ENCODE assay signal across 30 mouse cellular contexts in genomic region chr16:95837723-95838477, GRCm38 (mm10).
DNase-seq lines count a peak whose midpoint lies in the region; ATAC-seq and TF ChIP-seq lines count a peak whose summit lies in the region.
"Had no signal": no experiment of that assay in that cellular context is flagged by ENCODE, and none has a peak within 500 bp of the region (broad histone marks: within the 10 kb centered on the region; RNA-seq: fewer than 3 reads in every experiment).

No protein-coding gene starts in this region.

- peaks cover 92% of the 10 kb centered on the region for H3K27me3 ChIP-seq in megakaryocyte, embryonic 14.5 days (replicated peaks)
- H3K27me3 ChIP-seq in liver, embryonic 13.5 days, result no peaks in the 10 kb centered on the region
- H3K27me3 ChIP-seq in myocyte (ENCODE audit: control insufficient read depth, insufficient read depth, insufficient read length), result no peaks in the 10 kb centered on the region
- H3K27me3 ChIP-seq: embryonic facial prominence, embryonic 13.5 days; forebrain, embryonic 12.5 days; heart, embryonic 13.5 days; hindbrain, embryonic 12.5 days; intestine, embryonic 15.5 days; lung, embryonic 15.5 days; midbrain, embryonic 13.5 days had no signal

- no peak overlapping the region for H3K4me2 ChIP-seq in liver, embryonic 13.5 days
- H3K4me2 ChIP-seq in myocyte (ENCODE audit: low read depth), result peak overlapping the region; percentile 31
- H3K4me2 ChIP-seq: embryonic facial prominence, embryonic 13.5 days; forebrain, embryonic 12.5 days; heart, embryonic 13.5 days; hindbrain, embryonic 12.5 days; intestine, embryonic 15.5 days; lung, embryonic 15.5 days; midbrain, embryonic 13.5 days had no signal

- TF ChIP-seq POLR2A in myocyte (IDR thresholded peaks at IDR 0.05; ENCODE audit: insufficient read length, low read depth), result no peak

- no peak overlapping the region for H3K9ac ChIP-seq in liver, embryonic 13.5 days
- H3K9ac ChIP-seq: embryonic facial prominence, embryonic 13.5 days; forebrain, embryonic 12.5 days; forebrain, postnatal 0 days; heart, embryonic 13.5 days; hindbrain, embryonic 12.5 days; intestine, embryonic 15.5 days; lung, embryonic 15.5 days; midbrain, embryonic 13.5 days had no signal

- no peaks in the 10 kb centered on the region for H3K79me2 ChIP-seq in myocyte (ENCODE audit: control insufficient read depth, insufficient read depth)

- 31% methylated on average over 5 of the region's 5 CpGs for WGBS in liver, embryonic 13.5 days (ENCODE audit: insufficient replicate concordance)

- peaks cover 35% of the 10 kb centered on the region for H3K9me3 ChIP-seq in megakaryocyte, embryonic 14.5 days
- no peaks in the 10 kb centered on the region for H3K9me3 ChIP-seq in liver, embryonic 13.5 days (replicated peaks)
- H3K9me3 ChIP-seq: embryonic facial prominence, embryonic 13.5 days; forebrain, embryonic 12.5 days; G1E; heart, embryonic 13.5 days; hindbrain, embryonic 12.5 days; intestine, embryonic 15.5 days; lung, embryonic 15.5 days; midbrain, embryonic 13.5 days had no signal

- intact Hi-C loops in left cerebral cortex, postnatal 4 days (cut with DNase I), result no loop called here

- H3K36me3 ChIP-seq in megakaryocyte, embryonic 14.5 days (replicated peaks; ENCODE audit: low read length), result no peaks in the 10 kb centered on the region
- no peaks in the 10 kb centered on the region for H3K36me3 ChIP-seq in liver, embryonic 13.5 days
- no peaks in the 10 kb centered on the region for H3K36me3 ChIP-seq in myocyte (ENCODE audit: control insufficient read depth, insufficient read depth)
- H3K36me3 ChIP-seq: embryonic facial prominence, embryonic 13.5 days; forebrain, embryonic 12.5 days; G1E; heart, embryonic 13.5 days; hindbrain, embryonic 12.5 days; intestine, embryonic 15.5 days; lung, embryonic 15.5 days; midbrain, embryonic 13.5 days had no signal

- H3K4me3 ChIP-seq in megakaryocyte, embryonic 14.5 days (replicated peaks), result peak overlapping the region; percentile 48
- H3K4me3 ChIP-seq in liver, embryonic 13.5 days (replicated peaks), result no peak overlapping the region
- no peak overlapping the region for H3K4me3 ChIP-seq in myocyte
- H3K4me3 ChIP-seq: embryonic facial prominence, embryonic 13.5 days; erythroblast, embryonic 14.5 days; forebrain, embryonic 12.5 days; heart, embryonic 13.5 days; hindbrain, embryonic 12.5 days; intestine, embryonic 15.5 days; layer of hippocampus, adult 2 months; left cerebral cortex, adult 2 months; lung, embryonic 15.5 days; midbrain, embryonic 13.5 days had no signal

- H3K27ac ChIP-seq in liver, embryonic 13.5 days, result no peak overlapping the region
- H3K27ac ChIP-seq: embryonic facial prominence, embryonic 13.5 days; forebrain, embryonic 12.5 days; heart, embryonic 13.5 days; hindbrain, embryonic 12.5 days; hindbrain, postnatal 0 days; intestine, embryonic 15.5 days; layer of hippocampus, adult 2 months; left cerebral cortex, adult 2 months; lung, embryonic 15.5 days; midbrain, embryonic 13.5 days had no signal

- peaks cover 48% of the 10 kb centered on the region for H3K4me1 ChIP-seq in megakaryocyte, embryonic 14.5 days
- H3K4me1 ChIP-seq in liver, embryonic 13.5 days (replicated peaks), result peaks cover 18% of the 10 kb centered on the region
- H3K4me1 ChIP-seq: intestine, embryonic 15.5 days; midbrain, embryonic 13.5 days had no signal

- no peak overlapping the region for H3ac ChIP-seq in myocyte (ENCODE audit: control insufficient read depth, insufficient read length)

- ATAC-seq in megakaryocyte, adult 5-6 weeks (ENCODE audit: poor library complexity, severe bottlenecking), result no peak
- ATAC-seq in erythroid progenitor cell, adult 5-6 weeks (replicated peaks; ENCODE audit: low FRiP score, poor library complexity, severe bottlenecking), result peak; percentile 51; the same call in 1 of the 2 replicates
- ATAC-seq in liver, embryonic 13.5 days (ENCODE audit: low read depth), result peak; percentile 26; the same call in 1 of the 2 replicates
- ATAC-seq: forebrain, postnatal 0 days; hindbrain, postnatal 0 days; intestine, embryonic 15.5 days; midbrain, embryonic 13.5 days had no signal

- DNase-seq in liver, embryonic 13.5 days, result no peak
- DNase-seq in ovary, postnatal 36 days (ENCODE audit: low spot score), result no peak
- DNase-seq in left cerebral cortex, postnatal 4 days, result no peak
- no peak for DNase-seq in gastrocnemius, postnatal 10 days
- DNase-seq: adrenal gland, postnatal 25 days; cerebellum, adult 11-12 months; cerebellum, adult 9-11 months; embryo, embryonic 11 days; forebrain, postnatal 0 days; heart, adult 18-20 months; heart, postnatal 10 days; kidney, adult 2 months; kidney, postnatal 36 days; thymus, postnatal 4 days had no signal

TF ChIP-seq in myocyte, 11 proteins besides CTCF, POLR2A, EP300 and RAD21:
- peak; percentile 42 to 86 (median 72) for TF ChIP-seq MYOG (IDR thresholded peaks at IDR 0.05; ENCODE audit: control insufficient read depth in 1 of 3, insufficient read depth in 1 of 3, insufficient read length in 2 of 3, low read depth in 2 of 3)
- TF ChIP-seq POLR2AphosphoS2 (IDR thresholded peaks at IDR 0.05; ENCODE audit: insufficient read length, low read depth), result no peak
- TF ChIP-seq SRF (IDR thresholded peaks at IDR 0.05; ENCODE audit: control insufficient read depth, insufficient read length, low read depth), result no peak
- peak; percentile 65 to 91 (median 90) for TF ChIP-seq MYOD1 (IDR thresholded peaks at IDR 0.05; ENCODE audit: control insufficient read depth in 1 of 3, insufficient read length in 2 of 3, low read depth in 2 of 3)
- no peak for TF ChIP-seq REST (IDR thresholded peaks at IDR 0.05; ENCODE audit: insufficient read depth, insufficient read length)
- TF ChIP-seq E2F4 (IDR thresholded peaks at IDR 0.05; ENCODE audit: insufficient read depth), result no peak
- peak; percentile 82 for TF ChIP-seq TCF12 (IDR thresholded peaks at IDR 0.05; ENCODE audit: insufficient read depth, poor library complexity, severe bottlenecking)
- peak; percentile 65 for TF ChIP-seq USF1 (IDR thresholded peaks at IDR 0.05; ENCODE audit: low read depth)
- 0 out of 2 replicates have a peak, but pooled peaks have one; percentile 31 for TF ChIP-seq CEBPB (IDR thresholded peaks at IDR 0.05; ENCODE audit: insufficient read depth, poor library complexity, severe bottlenecking)
